Mouse (Mus musculus): ENCODE measurements around the gene Atp5f1.
"Not testable (repeated sequence)": the region's sequence is repeated elsewhere in the genome, so short reads cannot be mapped to it uniquely, and the experiment has no call there.

Gene Atp5f1

GRCm38 (mm10) chr3:105931095-105931494 is 28.8 kb downstream of the Atp5f1 start:
- in situ Hi-C loops (cut with MboI): no loop called here

DNA sequence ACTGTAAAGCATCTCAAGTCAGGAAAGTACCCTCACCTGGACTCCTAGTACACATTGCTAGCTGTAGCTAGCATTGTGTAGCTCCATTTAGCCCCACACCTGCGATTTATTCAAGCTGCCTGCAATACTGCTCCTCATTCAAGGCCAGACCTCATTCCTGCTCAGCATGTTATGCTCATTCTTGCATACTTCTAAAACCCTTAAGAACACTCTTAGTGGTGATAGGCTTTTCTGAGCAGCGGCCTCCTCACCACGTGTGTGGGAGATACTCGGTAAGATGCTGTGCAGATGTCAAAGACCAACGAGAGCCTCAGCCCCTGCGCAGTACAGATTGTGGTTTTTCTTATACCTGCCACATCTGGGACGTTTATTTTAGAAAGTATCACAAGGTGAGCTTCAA is 30.1 kb downstream of the Atp5f1 start:
- in situ Hi-C loops (cut with MboI): no loop called here

DNA sequence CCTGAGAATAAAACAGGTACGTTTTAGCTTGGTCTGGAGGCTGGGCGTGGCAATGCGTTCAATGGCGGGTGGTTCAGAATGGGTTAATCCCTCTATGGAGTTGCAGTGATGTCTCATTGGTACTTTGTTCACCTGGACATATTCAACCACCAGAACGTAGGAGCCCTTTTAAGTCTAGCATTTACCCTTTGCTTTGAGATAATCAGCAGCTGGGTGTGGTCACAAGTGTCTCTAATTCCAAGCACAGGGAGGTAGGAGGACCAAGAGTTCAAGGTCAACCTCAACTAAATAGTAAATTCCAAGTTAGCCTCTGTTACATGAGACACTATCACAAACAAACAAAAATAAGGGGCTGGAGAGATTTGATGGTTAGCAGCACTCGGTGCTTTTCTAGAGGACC is 31.1 kb downstream of the Atp5f1 start:
- in situ Hi-C loops (cut with MboI): no loop called here

- in situ Hi-C loops (cut with MboI): no loop called here
Measured at GRCm38 (mm10) chr3:105928195-105928569, 31.7 kb downstream of the Atp5f1 start.

DNA sequence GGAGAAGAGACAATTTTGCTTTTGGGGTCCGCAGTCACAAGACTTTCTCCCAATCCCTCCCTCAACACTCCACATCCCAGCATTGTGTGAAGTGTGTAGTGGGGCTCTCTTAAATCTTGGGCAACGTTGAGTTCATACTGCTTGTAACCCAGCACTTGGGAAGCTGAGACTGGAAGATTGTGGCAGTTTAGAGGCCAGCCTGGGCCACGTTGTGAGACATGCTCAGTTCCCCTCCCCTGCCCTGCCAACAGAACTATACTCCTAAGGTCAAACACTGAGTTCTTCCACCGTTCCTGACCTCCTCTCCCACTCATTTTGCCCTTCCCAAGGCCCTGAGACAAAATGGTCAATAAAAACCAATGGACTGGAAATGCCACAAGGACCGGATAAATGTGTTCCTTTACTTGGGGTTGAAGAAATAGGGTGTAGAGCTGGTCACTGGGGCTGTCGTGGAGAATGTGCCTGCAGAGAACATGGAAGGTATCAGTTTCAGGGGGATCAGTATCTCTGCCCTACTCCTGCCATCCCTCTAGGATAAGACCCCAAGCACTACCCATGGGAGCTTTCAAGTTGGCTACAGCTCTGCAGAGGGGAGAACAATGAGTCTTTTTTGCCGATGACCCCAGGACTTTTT is 32.2 kb downstream of the Atp5f1 start:
- in situ Hi-C loops (cut with MboI): no loop called here

DNA sequence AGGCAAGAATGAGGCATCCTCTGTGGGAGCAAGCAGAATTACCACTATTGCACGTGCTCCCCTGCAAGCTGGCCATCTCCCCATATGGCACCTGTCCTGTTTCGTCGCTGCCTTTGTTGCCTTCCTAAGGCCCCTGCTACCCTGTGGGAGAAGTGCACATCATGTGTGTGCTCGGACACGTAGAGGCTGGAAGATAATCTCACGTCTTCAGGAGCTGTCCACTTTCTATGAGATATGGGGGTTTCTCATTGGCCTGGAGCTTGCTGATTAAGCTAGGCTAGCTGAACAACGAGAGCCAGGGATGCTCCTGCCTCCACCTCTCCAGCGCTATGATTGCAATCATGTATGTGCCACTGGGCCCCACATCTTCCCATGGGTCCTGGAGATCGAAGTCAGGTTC is 35.3 kb downstream of the Atp5f1 start:
- in situ Hi-C loops (cut with MboI): no loop called here

DNA sequence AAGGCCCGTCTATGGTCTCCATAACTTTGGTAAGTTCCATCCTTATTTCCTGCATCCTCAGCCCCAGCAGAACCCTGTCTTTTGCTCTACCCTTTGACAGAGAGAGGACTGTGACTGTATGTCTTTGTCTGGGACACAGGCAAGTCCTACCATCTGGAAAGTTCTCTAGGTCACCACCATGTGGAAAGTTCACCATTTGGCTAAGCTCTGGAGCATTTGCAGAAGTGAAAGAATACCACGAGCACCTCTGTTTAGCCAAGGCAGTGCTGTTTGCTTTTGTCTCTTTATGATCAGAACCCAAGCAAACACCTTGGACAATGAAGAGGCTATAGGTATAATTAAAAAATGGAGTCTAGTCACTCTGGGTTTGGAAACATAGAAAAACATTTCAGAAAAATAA is 37.9 kb downstream of the Atp5f1 start:
- in situ Hi-C loops (cut with MboI): no loop called here

DNA sequence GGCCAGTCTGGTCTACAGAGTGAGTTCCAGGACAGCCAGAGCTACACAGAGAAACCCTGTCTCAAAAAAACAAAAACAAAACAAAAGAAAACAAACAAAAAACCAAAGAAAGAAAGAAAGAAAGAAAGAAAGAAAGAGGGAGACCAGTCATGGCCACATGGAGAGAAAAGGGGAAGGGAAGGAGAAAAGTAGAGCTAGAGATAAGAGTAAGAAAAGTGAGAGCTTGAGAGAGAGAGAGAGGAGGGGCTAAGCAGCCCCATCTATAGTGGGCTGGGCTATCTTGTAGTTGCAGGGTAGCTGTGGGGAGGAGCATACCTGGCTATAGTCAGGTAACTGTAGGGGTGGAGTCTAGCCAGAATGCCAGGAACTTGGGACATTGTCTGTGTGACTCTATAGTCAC is 39.2 kb downstream of the Atp5f1 start:
- in situ Hi-C loops (cut with MboI): not testable (repeated sequence)

DNA sequence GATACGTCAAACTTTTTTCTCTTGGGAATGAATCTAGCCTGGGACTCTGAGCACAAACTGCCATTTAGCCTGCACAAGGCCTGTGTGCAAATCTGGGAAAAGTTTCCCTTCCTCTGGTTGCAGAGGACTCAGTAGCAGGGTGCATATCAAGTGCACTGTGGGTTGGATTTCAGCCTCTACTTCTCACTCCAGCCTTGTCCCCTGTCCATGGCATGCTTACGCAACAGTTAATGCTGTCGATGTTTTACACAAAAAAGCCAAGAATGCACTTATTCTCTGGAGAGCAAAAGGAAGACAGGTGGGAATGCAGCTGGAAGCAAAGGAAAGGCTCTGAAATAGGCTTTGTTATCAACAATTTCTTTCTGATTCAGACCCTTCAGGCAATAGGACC is 41.5 kb downstream of the Atp5f1 start:
- in situ Hi-C loops (cut with MboI): no loop called here

- in situ Hi-C loops (cut with MboI): no loop called here
Measured at GRCm38 (mm10) chr3:105917656-105918354, 42.1 kb downstream of the Atp5f1 start.

DNA sequence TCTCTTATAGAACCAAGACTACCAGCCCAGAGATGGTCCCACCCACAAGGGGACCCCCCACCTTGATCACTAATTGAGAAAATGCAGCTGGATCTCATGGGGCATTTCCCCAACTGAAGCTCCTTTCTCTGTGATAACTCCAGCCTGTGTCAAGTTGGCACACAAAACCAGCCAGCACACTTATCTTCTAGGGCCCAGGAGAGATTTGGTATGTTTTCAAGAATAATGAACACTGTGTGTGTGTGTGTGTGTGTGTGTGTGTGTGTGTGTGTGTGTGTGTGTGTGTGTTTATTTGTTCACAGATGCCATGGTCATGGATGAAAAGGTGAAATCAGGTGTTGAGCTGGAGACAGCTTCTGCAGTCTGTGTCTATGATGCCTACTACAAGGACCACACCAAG is 43.4 kb downstream of the Atp5f1 start:
- in situ Hi-C loops (cut with MboI): not testable (repeated sequence)

DNA sequence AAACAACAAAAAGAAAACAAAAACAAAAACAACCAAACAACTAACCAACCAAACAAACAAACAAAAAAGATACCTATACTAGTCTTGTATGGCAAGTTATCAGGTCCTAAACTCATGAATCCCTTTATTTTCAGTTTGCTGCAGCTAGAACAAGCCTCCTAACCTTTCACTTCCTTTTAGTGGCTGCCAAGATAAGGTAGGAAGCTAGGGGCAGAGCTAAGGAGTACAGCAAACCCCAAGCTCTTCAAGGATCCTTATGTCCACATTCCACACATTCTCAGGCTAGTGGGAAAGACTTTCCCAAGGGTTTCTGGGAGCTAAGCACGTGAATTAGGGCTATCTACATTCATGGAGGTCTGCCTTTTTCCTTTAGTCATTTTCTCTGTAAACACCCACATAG is 44.6 kb downstream of the Atp5f1 start:
- in situ Hi-C loops (cut with MboI): no loop called here

- in situ Hi-C loops (cut with MboI): no loop called here
Measured at GRCm38 (mm10) chr3:105913839-105914681, 45.8 kb downstream of the Atp5f1 start.

DNA sequence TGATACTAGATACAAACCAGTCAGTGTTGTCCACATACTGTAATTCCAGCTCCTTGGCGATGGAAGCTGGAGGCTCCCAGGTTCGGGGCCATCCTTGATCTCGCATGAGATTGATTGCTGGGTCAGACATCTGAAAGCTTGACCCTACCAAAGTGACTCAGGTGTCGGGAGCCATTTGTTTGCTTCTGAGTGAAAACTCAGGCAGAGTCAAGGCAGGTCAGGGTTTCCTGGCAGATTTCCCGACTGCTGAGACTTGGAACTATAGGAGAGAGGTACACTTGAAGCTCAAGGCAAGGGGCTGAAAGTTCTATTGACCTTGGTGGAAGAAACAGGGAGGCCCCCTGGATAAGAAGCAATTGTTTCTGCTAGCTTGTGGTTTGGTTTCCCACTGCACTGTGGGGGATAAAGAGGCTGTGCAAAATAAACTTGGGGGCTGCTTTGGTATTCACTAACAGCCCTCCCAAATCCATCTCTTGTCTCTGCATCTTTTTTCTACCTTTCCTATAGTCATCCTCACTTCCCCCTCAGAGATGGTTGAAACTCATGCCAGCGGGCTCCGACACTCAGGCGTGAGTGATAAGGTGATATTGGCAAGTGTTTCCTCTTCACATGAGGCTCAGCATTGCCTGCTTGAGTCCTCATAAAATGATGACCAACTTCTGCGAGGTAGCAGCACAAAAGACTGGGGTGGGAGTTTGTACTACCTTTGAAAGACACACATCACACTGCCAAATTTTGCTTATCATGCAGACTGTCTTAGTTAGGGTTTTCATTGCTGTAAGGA is 47.6 kb downstream of the Atp5f1 start:
- in situ Hi-C loops (cut with MboI): no loop called here

DNA sequence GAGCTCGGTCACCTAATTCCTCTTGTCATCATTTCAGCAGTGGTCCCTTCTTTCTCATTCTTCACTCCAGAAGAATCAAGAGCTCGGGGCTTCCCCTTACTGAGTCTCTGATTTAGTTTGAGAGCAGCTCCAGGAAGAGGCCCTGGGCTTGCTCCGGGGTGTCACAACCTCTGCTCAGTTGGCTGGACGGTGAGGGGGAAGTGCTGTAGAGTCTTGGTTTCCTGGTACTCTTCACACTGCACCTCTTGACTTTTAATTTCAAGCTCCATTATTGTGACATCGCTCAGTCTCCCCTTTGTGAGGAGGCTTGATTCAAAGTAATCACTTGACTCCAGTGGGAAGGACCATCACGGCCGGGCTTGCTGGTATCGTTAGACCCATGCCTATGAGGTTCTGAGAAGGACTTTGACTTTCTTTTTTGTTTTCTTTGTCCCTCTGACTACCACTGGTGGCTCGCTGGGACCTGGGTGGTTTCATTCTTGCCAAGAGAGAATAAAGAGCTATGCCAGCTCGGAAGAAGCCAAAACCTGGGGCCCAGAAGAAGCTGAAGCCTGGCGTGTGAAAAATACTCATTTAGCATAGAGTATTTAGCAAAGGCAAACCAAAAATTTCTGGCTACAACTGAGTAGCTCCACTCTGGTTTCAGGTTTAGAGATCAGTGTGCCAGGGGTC is 49.2 kb downstream of the Atp5f1 start:
- in situ Hi-C loops (cut with MboI): no loop called here

DNA sequence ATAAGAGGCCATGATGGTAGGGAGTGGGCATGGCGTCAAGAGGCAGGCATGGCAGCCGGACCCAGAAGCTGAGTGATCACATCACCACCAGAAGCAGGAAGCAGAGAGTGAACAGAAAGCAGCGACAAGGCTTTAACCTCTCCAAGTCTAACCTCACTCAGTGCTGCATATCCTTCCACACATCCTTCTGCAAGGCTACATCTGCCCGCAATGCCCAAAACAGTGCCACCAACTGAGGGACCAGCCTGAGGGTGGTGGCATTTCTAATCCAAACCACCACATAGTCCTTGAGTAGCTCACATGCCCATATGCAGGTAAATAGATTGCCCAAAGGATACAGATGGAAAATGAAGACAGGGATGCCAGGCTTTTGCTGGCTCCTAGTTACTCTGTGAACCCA is 50.9 kb downstream of the Atp5f1 start:
- in situ Hi-C loops (cut with MboI): no loop called here

- in situ Hi-C loops (cut with MboI): no loop called here
Measured at GRCm38 (mm10) chr3:105907956-105908655, 51.8 kb downstream of the Atp5f1 start.

DNA sequence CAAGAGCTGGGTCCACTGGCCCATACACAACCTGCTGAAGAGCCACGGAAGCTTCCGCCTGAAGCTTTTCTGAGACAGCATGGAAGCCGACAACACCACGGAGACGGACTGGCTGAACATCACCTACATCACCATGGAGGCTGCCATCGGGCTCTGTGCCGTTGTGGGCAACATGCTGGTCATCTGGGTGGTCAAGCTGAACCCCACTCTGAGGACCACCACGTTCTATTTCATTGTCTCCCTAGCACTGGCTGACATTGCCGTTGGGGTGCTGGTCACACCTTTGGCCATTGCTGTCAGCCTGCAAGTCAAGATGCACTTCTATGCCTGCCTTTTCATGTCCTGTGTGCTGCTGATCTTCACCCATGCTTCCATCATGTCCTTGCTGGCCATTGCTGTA is 55.2 kb downstream of the Atp5f1 start:
- in situ Hi-C loops (cut with MboI): no loop called here

DNA sequence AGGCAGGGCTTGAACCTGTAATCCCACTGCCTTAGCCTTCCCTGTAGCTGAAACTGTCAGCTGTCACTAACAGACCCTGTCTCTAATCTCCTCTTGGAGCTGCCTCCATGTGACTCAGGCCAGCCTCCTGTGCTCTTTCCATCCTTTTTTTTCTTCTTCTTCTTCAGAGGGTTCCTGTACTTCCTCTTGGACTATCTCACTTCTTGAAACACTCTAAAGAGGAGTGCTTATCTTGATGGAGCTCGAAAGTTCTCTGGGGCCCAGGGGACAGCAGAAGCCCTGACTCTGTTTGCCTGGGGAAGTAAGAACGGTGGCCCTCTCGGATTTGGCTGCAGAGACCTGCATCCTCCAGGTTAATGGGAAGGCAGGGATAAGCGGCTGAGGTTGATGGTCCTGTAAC is 55.7 kb downstream of the Atp5f1 start:
- in situ Hi-C loops (cut with MboI): no loop called here

- in situ Hi-C loops (cut with MboI): no loop called here
Measured at GRCm38 (mm10) chr3:105901468-105901867, 58.4 kb downstream of the Atp5f1 start.

DNA sequence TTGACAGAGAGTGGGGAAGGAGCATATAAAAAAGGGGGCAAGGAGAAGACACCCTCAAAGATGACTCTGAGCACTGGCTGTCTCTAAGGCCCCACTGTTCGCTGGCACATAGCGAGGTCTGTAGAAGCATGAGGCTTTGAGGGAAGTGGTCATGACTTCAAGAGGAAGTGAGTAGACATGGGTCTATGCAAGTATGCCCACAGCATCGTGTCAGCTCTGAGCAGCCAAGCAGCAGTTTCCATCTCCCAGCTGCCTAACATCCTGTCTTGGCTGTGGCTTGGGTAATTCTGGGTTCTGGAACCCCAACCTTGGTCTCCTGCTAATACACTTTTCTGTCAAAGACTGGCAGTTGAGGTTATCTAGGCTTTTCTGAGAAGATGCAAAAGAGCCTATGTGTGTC is 59.2 kb downstream of the Atp5f1 start:
- in situ Hi-C loops (cut with MboI): no loop called here

Data from mature B cell (primary cell).